Mouse (Mus musculus) heart, postnatal 0 days (tissue): ENCODE results near the gene Pitpnm2. TPM values are rescaled to one million over a fixed set of nuclear protein-coding genes. Genes with fewer than 3 reads are reported as not detected.

Experiments
- ATAC-seq: fragments of 200-750 bp; cut with Nextera tagmentation; 2 replicates; pipeline ENCODE4 v1.8.0; 2017; ENCODE audit warnings: low read depth, moderate number of reproducible peaks, moderate library complexity; ENCODE audit not compliant: insufficient read depth
- DNase-seq: peaks from one replicate; pipeline ENCODE4 v3.0.0-alpha.2; 2016; ENCODE audit warnings: low spot score
- H3K27ac ChIP-seq: fragments of 300-500 bp; sonication (generic); 2 replicates; pipeline ENCODE4 v1.5.1; 2014; ENCODE audit warnings: low read depth, mild to moderate bottlenecking
- H3K27me3 ChIP-seq: fragments of 300-500 bp; sonication (generic); 2 replicates; pipeline ENCODE4 v1.6.1; 2014; ENCODE audit warnings: low read length, mixed read lengths; ENCODE audit not compliant: control insufficient read depth, insufficient read depth
- H3K36me3 ChIP-seq: fragments of 300-500 bp; sonication (generic); replicated peaks from 2 replicates; pipeline ENCODE4 v1.6.1; 2014; ENCODE audit warnings: low read length, mixed read lengths; ENCODE audit not compliant: control insufficient read depth, insufficient read depth
- H3K4me1 ChIP-seq: fragments of 300-500 bp; sonication (generic); 2 replicates; pipeline ENCODE4 v1.6.1; 2014; ENCODE audit warnings: antibody characterized with exemption; ENCODE audit not compliant: control insufficient read depth, insufficient read depth
- H3K4me2 ChIP-seq: fragments of 300-500 bp; sonication (generic); 2 replicates; pipeline ENCODE4 v1.6.1; 2014; ENCODE audit warnings: low read depth, mild to moderate bottlenecking, low read length, moderate library complexity
- H3K4me3 ChIP-seq: fragments of 300-500 bp; sonication (generic); 2 replicates; pipeline ENCODE4 v1.5.1; 2014; ENCODE audit warnings: low read depth, low read length
- H3K9ac ChIP-seq: fragments of 300-500 bp; sonication (generic); replicated peaks from 2 replicates; pipeline ENCODE4 v1.6.1; 2014; ENCODE audit warnings: low read depth, low read length, mixed read lengths
- H3K9me3 ChIP-seq: fragments of 300-500 bp; sonication (generic); replicated peaks from 2 replicates; pipeline ENCODE4 v1.6.1; 2016; ENCODE audit warnings: low read length; ENCODE audit not compliant: control insufficient read depth
- CTCF ChIP-seq: IDR thresholded peaks from 2 replicates; pipeline ENCODE4 v1.5.1; 2016; ENCODE audit warnings: antibody characterized with exemption, control low read depth, low read depth
- EP300 ChIP-seq: IDR thresholded peaks from 2 replicates; pipeline ENCODE4 v1.6.1; 2016; ENCODE audit warnings: antibody characterized with exemption, low read depth
- WGBS: fragments of 180-500 bp; shearing (Covaris S2); extraction: QIAGEN DNeasy Blood & Tissue Kit; methylation state at CpG from one replicate; pipeline ENCODE4 v1.1.7; 2014; 5-methylcytosine and 5-hydroxymethylcytosine counted together
- polyA plus RNA-seq: library from polyadenylated mRNA; unstranded; fragments of >200 nt; fragmentation: Nextera tagmentation; extraction: Ambion mirVana; gene quantifications from 2 replicates; pipeline ENCODE4 v1.2.1, GENCODE M21; 2015
- total RNA-seq: library from RNA; depleted of rRNA; stranded (reverse); fragments of >200 nt; gene quantifications from 2 replicates; pipeline ENCODE4 v1.2.3, GENCODE M21; 2014; ENCODE audit warnings: low replicate concordance

The Pitpnm2 gene
- total and polyA plus RNA-seq, 2 experiments from 2014 or later: 3.2 to 17.1 TPM

- no peak overlapping the region for H3K27ac ChIP-seq
- WGBS: 39% methylated on average over 11 of the region's 11 CpGs
- no peaks in the 10 kb centered on the region for H3K27me3 ChIP-seq
- no peaks in the 10 kb centered on the region for H3K9me3 ChIP-seq
- no peak overlapping the region for H3K4me2 ChIP-seq
- H3K4me1 ChIP-seq: no peaks in the 10 kb centered on the region
- no peaks in the 10 kb centered on the region for H3K36me3 ChIP-seq
- peak; percentile 100 for TF ChIP-seq CTCF
- TF ChIP-seq EP300: no peak
- DNase-seq (peak; percentile 78), ATAC-seq (peak; percentile 57)
- H3K4me3 ChIP-seq: no peak overlapping the region
- H3K9ac ChIP-seq: no peak overlapping the region
Measured at GRCm38 (mm10) chr5:124084588-124085173, 164.9 kb downstream of the Pitpnm2 start.

DNA sequence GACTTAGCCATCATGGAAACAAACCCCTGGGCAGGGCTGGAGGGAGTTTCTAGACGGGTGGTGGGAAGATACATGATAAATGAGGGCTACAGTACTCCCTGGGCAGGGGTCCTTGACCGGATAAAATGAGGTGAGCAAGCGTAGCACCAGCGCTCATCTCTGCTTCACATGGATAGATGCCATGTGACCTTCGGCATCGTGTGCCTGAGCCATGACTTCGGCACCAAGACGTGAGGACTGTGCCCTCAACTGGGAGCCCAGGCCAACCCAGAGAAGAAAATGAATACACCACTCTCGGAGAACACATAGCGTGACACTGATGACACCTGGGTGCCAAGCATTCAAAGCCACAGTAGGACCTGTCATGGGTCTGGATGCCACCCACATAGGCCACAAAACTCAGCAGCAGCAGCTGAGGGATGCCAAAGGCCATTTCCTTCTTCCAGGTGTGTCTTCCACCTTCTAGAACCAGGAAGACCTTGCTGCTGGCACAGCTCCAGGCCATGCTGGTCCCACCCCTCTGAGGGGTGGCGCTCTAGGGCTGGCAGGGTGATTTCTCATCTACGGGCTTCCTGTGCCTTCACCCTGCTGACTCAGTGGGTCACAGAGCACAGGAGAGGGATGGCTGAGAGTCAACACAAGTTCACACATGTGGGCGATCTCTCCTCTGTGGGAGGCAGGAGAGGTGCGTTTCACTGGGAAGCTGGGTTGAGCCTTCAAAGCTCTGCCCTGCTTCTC lies 165.5 kb downstream of the Pitpnm2 start:
- H3K27me3 ChIP-seq: no peaks in the 10 kb centered on the region
- H3K9me3 ChIP-seq: no peaks in the 10 kb centered on the region
- TF ChIP-seq EP300: no peak
- TF ChIP-seq CTCF: no peak
- DNase-seq (no peak), ATAC-seq (no peak)
- H3K4me2 ChIP-seq: no peak overlapping the region
- H3K4me3 ChIP-seq: no peak overlapping the region
- H3K27ac ChIP-seq: no peak overlapping the region
- 81% methylated on average over 14 of the region's 14 CpGs for WGBS
- no peaks in the 10 kb centered on the region for H3K36me3 ChIP-seq
- H3K9ac ChIP-seq: no peak overlapping the region
- H3K4me1 ChIP-seq: peaks cover 4% of the 10 kb centered on the region

DNA sequence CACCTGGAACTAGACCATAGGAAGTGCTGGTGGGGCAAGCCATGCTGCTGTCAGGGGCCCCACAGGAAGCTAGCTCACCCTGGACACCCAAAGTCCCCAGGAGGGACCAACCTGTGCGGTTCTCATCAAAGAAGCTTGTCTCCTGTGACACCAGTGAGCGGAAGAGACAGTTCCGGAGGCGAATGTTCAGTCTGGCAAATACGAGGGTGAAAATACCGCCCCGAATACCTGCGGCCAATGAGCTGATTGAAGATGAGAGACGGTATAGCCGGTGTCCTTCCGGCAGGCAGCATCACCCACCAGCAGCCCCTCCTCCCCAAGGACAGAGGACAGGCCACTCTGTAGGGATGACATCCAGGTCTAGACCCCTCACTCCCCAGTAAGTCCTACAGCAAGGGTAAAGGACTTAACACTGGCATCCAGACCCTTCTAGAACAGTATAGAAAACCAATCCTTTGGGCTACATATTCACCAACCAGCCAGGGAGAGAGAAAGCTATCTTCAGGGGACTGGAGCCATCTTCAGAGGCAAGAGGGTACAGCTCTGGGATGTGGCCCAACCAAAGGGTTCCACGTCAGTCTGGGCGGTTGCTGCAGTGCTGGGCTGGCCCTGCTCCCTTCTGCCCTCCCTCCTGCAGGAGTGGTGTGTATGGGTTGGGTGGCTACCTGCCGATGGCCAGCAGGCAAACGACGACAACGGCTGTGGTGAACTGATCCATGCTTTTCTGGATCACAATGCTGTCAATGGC lies 166.4 kb downstream of the Pitpnm2 start:
- Histone ChIP-seq H3K4me3 (no peak overlapping the region), H3K27ac (no peak overlapping the region), H3K9me3 (no peaks in the 10 kb centered on the region), H3K4me2 (no peak overlapping the region), H3K36me3 (no peaks in the 10 kb centered on the region), H3K4me1 (peaks cover 8% of the 10 kb centered on the region), H3K9ac (no peak overlapping the region), H3K27me3 (no peaks in the 10 kb centered on the region)
- WGBS: 89% methylated on average over 17 of the region's 17 CpGs
- ATAC-seq: no peak
- DNase-seq: no peak
- no peak for TF ChIP-seq CTCF
- no peak for TF ChIP-seq EP300

DNA sequence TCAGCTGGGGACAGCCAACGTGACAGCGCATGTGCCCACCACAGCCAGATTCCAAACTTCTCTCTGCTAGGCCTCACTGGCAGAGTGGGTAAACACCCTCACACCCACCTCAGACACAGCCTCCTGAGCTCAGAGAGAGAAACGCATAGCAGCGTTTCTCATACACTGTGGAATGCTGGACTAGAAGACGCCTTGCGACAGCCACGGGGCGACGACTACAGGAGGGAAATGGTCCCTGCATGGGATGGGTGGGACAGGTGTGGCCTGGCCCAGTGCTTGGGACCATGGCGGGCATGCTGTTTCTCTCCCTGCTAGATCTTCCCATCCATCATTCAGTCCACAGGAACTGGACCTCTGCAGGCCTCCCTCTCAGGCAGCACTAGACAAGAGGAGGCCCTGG lies 167.1 kb downstream of the Pitpnm2 start:
- peaks cover 8% of the 10 kb centered on the region for H3K4me1 ChIP-seq
- 79% methylated on average over 10 of the region's 10 CpGs for WGBS
- H3K4me2 ChIP-seq: no peak overlapping the region
- H3K27me3 ChIP-seq: no peaks in the 10 kb centered on the region
- no peaks in the 10 kb centered on the region for H3K36me3 ChIP-seq
- ATAC-seq: no peak
- no peak for DNase-seq
- H3K4me3 ChIP-seq: no peak overlapping the region
- H3K27ac ChIP-seq: no peak overlapping the region
- H3K9ac ChIP-seq: no peak overlapping the region
- no peaks in the 10 kb centered on the region for H3K9me3 ChIP-seq
- TF ChIP-seq CTCF (peak; percentile 23), EP300 (no peak)

GRCm38 (mm10) chr5:124079880-124080279 lies 169.7 kb downstream of the Pitpnm2 start:
- no peak for TF ChIP-seq CTCF
- no peak for TF ChIP-seq EP300
- Histone ChIP-seq H3K4me1 (peaks cover 8% of the 10 kb centered on the region), H3K27ac (no peak overlapping the region; the same call in 1 of the 2 replicates), H3K4me2 (no peak overlapping the region; the same call in 1 of the 2 replicates), H3K9me3 (no peaks in the 10 kb centered on the region), H3K36me3 (no peaks in the 10 kb centered on the region), H3K27me3 (no peaks in the 10 kb centered on the region), H3K4me3 (no peak overlapping the region), H3K9ac (no peak overlapping the region)
- DNase-seq (no peak), ATAC-seq (no peak)
- 88% methylated on average over 17 of the region's 17 CpGs for WGBS
